Mouse (Mus musculus): ENCODE results near the gene Cdkl1. TPM values are rescaled to one million over a fixed set of nuclear protein-coding genes. Genes with fewer than 3 reads are reported as not detected.

Gene Cdkl1
- total RNA-seq, 2 experiments from 2014 or later = 2.0 to 2.9 TPM

- no peak for DNase-seq (ENCODE audit: low spot score in 2 of 2)
Measured at GRCm38 (mm10) chr12:69753936-69754335, 37.1 kb downstream of the Cdkl1 start.

GRCm38 (mm10) chr12:69751864-69752341 is 39.2 kb downstream of the Cdkl1 start:
- DNase-seq (ENCODE audit: low spot score in 2 of 2) = peak in 1 of 2 experiments; percentile 18

GRCm38 (mm10) chr12:69744138-69744537 is 46.9 kb downstream of the Cdkl1 start:
- no peak for DNase-seq (ENCODE audit: low spot score in 2 of 2)

GRCm38 (mm10) chr12:69741965-69742364 is 49.1 kb downstream of the Cdkl1 start:
- no peak for DNase-seq (ENCODE audit: low spot score in 2 of 2)

- DNase-seq (ENCODE audit: low spot score in 2 of 2) = no peak
Measured at GRCm38 (mm10) chr12:69733923-69734322, 57.1 kb downstream of the Cdkl1 start.

GRCm38 (mm10) chr12:69733518-69733917 is 57.5 kb downstream of the Cdkl1 start:
- DNase-seq (ENCODE audit: low spot score in 2 of 2) = no peak

GRCm38 (mm10) chr12:69732221-69732620 is 58.8 kb downstream of the Cdkl1 start:
- no peak for DNase-seq (ENCODE audit: low spot score in 2 of 2)

GRCm38 (mm10) chr12:69730306-69730705 is 60.8 kb downstream of the Cdkl1 start:
- no peak for DNase-seq (ENCODE audit: low spot score in 2 of 2)

- no peak for DNase-seq (ENCODE audit: low spot score in 2 of 2)
Measured at GRCm38 (mm10) chr12:69729246-69729645, 61.8 kb downstream of the Cdkl1 start.

- DNase-seq (ENCODE audit: low spot score in 2 of 2) = peak; percentile 87 to 96
Measured at GRCm38 (mm10) chr12:69724711-69725460, 66.2 kb downstream of the Cdkl1 start, which contains the start of the genes L2hgdh and Atp5s. L2hgdh (minus strand) TSS chr12:69724873. Atp5s (plus strand) TSS chr12:69724950.

GRCm38 (mm10) chr12:69724018-69724710 is 66.9 kb downstream of the Cdkl1 start:
- DNase-seq (ENCODE audit: low spot score in 2 of 2) = no peak

- DNase-seq (ENCODE audit: low spot score in 2 of 2) = no peak
Measured at GRCm38 (mm10) chr12:69723376-69723775, 67.7 kb downstream of the Cdkl1 start.

GRCm38 (mm10) chr12:69722857-69723256 is 68.2 kb downstream of the Cdkl1 start:
- peak in 1 of 2 experiments; percentile 13 for DNase-seq (ENCODE audit: low spot score in 2 of 2)

GRCm38 (mm10) chr12:69713628-69714027 is 77.4 kb downstream of the Cdkl1 start:
- DNase-seq (ENCODE audit: low spot score in 2 of 2) = no peak

GRCm38 (mm10) chr12:69704799-69705458 is 86.1 kb downstream of the Cdkl1 start:
- DNase-seq (ENCODE audit: low spot score in 2 of 2) = no peak

GRCm38 (mm10) chr12:69698352-69698751 is 92.7 kb downstream of the Cdkl1 start:
- no peak for DNase-seq (ENCODE audit: low spot score in 2 of 2)

Small RNAs within 50 kb of the gene (microRNA-seq; reads per million reads assigned to microRNA genes)
- not detected for gene Mir681

Other genes with a start within 250 kb of the Cdkl1 start
- gene Vcpkmt, start 208.2 kb downstream of the Cdkl1 start, total RNA-seq (2021) = 1 to 10 TPM; 4.9 to 7.2 TPM
- gene Sos2, start 109.4 kb downstream of the Cdkl1 start, total RNA-seq (2021) = 10 to 100 TPM; 37.5 to 42.9 TPM
- gene L2hgdh, start 66.4 kb downstream of the Cdkl1 start, total RNA-seq (2021) = 10 to 100 TPM; 38.1 to 38.9 TPM
- gene Atp5s, start 66.3 kb downstream of the Cdkl1 start, total RNA-seq (2021) = 10 to 100 TPM; 10.6 to 11.0 TPM
- 1 to 10 TPM; 5.6 to 6.2 TPM for gene Atl1, start 101.3 kb upstream of the Cdkl1 start, total RNA-seq (2021)
- gene Map4k5, start 101.9 kb upstream of the Cdkl1 start, total RNA-seq (2021) = 10 to 100 TPM; 33.7 to 40.4 TPM
- 10 to 100 TPM; 63.2 to 65.8 TPM for gene Sav1, start 195.7 kb upstream of the Cdkl1 start, total RNA-seq (2021)

All from gastrocnemius, postnatal 4 days (tissue).